Mouse (Mus musculus) layer of hippocampus, postnatal 10 days (tissue): ENCODE results near the gene Trim26. TPM values are rescaled to one million over a fixed set of nuclear protein-coding genes. Genes with fewer than 3 reads are reported as not detected.
"Not testable (repeated sequence)": the region's sequence is repeated elsewhere in the genome, so short reads cannot be mapped to it uniquely, and the experiment has no call there.

ENCODE experiments used
- DNase-seq, 2 experiments: peaks; one replicate each; pipeline ENCODE4 v3.0.0; 2021; ENCODE audit warnings: low spot score in 2 of 2
- total RNA-seq, 2 experiments: library from RNA; stranded (reverse); gene quantifications; 2 replicates each; pipeline ENCODE4 v1.2.3; 2021

Trim26 gene
- total RNA-seq, 2 experiments from 2014 or later = 22.7 to 28.8 TPM

DNA sequence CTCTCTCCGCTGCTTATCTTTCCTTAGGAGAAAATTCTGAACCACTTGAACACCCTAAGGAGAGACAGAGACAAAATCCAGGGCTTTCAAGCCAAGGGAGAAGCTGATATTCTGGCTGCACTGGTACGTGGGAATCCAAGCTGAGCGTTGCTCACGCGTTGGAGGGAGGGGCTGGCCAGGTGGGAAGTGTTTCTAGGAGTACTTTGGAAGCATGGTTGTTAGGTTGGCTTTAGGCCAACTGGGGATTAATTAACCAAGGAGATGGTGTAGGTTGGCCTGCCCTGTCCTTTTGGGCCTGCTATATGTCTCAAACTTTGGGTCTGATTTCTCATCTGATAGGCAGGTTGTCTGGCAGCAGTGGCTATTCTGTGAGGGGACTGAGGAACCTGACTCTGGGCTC lies 14.3 kb downstream of the Trim26 start:
- no peak for DNase-seq

DNA sequence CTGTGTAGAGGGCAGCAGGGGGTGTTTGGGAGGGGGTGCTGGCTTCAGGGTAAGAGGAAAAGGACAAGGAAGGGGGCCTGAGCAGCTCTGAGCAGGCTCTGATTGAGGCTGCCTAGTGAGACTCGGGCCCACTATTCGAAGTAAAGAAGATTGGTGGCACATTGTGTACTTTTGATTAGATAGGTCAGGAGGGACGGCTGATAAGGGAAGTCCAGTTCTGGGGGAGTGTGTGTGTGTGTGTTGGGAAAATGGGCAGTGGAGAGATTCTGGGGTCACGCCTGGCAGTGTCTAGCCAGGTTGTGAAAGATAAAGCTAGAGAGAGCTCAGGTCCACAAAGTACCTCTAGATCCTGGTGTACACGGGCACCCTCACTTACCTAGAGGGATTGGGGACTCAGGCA lies 14.7 kb downstream of the Trim26 start:
- DNase-seq = no peak

DNA sequence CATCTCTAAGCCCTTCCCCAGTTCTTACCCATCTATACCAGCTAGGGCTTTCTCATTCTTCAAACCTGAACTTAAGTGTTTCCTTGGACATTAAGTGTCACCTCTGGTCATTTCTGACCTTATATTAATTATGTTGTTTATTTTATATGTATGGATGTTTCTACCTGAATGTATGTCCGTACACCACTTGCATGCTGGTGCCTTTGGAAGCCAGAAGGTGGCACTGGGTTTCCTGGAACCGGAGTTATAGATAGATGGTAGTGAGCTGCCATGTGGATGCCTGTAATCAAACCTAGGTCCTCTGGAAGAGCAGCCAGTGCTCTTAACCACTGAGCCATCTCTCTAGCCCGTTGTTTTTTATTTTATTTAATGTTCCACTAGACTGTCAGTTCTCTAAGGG lies 18.6 kb downstream of the Trim26 start:
- no peak for DNase-seq

DNA sequence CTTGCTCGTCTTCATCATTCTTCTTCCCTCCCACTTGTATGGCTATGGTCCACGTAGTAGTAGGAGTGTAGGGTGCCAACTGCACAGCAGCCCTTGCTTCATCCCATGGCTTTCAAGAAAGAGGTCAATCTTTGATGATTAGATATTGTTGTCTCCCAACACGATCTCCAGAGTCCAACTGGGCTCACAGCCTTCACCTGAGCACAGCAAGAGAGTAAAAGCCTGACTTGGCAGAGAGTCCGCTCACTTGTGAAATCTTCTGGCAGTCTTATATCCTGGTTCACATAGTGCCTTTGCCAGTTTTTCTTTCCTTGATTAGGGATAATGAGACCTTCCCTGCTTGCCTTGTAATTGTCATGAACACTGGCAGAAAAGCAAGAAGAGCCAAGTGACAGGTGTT lies 19.3 kb downstream of the Trim26 start:
- DNase-seq = no peak

DNA sequence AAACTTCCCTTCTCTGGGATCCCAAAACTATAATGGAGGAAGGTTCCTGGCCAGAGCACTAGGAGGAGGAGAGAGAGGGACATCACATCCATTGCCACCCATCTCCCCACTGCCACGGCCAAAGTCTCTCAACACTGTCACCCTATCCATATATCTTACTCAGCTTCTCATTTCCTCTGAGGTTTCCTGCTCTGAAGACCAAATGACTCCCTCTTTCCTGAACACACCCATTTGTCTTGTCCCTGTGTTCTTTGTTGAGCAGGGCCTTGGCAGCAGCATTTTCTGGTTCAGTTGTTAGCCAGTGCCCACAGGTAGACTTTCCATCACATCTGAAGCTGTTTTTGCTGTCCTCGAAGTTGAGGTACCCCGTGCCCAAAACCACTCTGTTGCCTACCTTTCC lies 21.2 kb downstream of the Trim26 start:
- DNase-seq = no peak

DNA sequence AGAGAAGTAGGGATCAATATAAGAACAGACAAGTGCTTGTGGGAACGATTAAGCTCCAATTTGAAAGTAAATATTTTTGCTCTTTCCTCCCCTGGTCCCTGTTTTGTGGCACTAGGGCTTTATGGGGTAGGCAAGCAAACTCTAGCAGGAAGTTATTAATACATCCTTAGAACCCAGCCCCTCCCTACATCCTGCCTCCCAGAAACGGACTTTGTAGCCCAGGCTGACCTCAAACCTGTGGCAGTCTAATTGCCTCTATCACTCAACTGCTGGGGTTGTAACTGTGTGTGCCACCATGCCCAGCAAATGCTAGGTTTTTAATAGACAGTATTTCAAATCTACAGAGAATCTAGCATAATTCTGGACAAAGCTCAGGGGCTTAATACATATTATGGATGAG lies 24.7 kb downstream of the Trim26 start:
- DNase-seq = no peak

DNA sequence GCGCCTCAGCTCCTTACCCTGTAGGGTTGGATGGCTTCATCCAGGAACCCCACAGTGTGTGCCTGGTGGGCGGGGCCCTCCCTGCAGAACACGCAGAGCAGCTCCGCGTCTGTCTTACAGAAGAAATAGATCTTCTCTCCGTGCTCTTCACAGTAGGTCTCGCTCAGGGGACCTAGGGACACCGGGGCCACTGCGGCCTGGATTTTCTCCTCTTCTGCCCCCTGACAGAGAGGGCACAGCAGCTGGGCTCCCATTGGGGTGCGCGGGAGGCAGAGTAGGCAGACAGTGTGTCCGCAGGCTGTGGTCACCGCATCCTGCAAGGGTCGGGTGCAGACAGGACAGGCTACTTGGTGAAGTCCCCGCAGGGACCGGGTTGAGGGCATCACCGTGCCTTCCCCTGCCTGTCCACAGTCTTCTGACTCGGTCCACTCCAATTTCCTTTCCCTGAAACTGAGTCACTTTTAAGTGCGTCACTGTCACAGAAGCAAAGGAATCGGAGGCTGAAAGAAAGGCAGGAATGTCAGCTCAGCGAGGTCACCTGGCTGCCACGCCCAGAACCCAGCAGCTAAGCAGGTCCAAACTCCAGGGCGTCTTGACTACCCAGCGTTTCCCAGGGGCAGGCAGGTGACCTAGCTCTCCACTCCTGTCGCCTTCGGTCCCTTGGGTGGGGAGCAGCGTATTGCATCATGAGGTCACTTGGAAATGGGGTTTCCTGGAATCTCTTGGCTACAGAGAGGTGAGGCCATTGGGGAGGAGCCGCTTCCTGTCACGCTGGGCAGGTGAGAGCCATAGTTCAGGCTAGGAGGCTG lies 30.0 kb downstream of the Trim26 start, which contains the start of gene Trim15:
Gene Trim15, minus strand, starts transcription at position 492 of the 809 bp plus-strand sequence.
- DNase-seq = no peak

DNA sequence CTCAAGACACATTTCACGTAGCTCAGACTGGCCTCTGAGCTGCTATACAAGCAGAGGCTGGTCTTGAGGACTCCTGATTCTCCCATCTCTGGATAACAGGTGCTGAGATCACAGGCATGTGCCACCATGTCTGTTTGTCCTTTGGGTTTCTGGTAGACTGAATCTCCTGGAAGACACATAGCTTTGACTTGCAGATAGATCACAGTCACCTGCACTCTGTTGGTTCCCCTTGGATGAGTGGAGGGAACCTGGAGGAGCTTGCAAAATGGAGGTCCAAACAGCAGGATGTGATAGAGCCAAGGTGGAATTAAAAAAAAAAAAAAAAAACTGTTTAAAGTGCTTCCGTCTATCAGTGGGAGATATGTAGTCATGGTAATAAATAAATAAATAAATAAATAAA lies 31.9 kb downstream of the Trim26 start:
- no peak for DNase-seq

DNA sequence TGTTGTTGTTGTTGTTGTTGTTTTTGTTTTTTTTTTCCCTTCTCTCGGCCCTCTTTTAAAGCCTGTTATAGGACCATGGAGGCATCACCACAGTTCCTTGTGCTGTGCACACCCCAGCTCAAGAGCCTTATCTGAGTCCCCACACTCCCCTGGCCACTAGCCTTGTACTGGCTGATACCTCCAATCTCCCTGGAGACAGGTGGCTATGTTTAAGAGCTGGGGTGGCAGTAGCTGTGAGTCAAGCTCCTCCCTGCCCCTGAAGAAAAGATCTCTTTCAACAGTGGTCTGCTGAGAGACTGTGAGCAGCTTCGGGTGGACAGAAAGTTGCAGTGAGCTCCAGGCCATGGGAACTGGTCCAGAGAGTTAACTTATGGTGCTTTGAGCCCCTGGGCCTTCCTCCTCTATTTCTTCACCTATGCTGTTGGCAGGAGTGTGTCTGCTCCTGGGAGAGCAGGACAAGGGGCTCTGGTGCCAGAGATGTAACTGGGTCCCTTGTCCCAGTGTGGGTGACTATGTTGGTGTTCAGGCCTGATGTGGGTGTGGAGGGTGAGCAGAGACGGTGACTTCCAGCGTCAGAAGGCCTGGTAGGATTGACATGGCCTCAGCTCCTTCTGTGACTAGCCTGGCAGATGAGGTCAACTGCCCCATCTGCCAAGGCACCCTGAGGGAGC lies 32.5 kb downstream of the Trim26 start, which contains the start of gene Trim10:
Gene Trim10, plus strand, starts transcription at position 291 of the 671 bp plus-strand sequence.
- DNase-seq = no peak

DNA sequence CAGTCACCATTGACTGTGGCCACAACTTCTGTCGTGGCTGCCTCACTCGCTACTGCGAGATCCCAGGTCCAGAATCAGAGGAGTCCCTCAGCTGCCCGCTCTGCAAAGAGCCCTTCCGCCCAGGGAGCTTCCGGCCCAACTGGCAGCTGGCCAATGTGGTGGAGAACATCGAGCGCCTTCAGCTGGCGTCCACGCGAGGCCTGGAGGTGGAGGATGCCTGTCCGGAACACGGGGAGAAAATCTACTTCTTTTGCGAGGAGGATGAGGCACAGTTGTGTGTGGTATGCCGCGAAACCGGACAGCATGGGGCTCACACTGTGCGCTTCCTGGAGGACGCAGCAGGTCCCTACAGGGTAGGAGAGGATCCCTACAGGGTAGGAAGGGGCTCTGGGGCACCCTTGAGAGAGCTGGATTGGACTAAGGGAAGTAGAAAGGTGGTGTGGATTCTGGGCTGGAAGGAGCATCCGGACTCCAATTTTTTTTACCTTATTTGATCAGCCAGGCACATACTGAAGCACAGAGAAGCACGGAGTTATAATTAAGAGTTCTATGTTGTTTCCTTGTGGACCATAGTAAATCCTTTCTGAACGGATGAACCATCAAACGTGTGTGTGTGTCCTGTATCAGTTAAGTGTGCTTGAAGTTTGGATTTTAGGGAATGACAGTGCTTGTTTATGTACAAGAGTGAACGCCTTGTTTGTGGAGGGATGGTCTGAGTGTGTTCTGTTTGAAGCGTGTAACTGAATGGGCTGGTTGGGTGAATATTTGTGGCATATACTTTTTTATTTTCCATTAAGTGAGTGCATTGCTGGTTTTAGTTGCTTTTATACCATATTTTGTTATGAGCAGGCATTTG lies 33.2 kb downstream of the Trim26 start:
- DNase-seq = no peak

DNA sequence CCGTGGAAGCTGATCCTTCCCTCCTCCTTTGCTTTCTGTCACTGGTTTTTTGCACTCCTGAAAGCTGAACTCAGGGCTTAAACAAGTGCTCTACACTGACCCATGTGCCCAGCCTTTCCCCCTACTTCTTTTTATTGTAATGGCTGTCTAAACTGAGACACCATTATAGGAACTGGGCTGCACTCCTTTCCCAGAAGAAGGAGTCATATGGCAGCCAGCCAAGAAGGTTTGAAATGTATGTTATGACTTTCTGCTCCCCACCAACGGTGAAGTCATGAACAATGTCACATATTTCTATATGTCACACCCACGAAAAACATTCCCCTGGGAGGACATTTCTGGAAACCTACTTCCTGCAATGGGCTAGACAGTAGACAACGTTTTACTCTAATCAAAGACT lies 37.7 kb downstream of the Trim26 start:
- DNase-seq = no peak

DNA sequence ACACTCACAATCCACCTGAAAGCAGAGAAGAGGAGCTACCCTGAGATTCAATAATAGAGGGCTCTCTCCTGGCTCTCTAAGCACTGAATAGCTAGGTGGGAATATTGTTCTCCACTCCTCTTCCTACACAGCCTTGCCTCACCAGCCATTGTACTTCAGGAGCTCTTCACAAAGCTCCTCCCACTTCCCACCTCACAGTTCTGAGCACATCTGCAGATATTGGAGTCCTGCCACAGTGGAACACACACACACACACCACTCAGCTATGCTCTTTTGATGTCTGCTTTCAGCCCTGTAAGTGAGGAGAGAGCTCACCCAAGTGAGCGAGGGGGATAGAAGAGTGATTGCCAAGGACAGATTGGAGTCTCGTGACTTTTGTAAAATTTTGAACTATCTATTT lies 46.4 kb downstream of the Trim26 start:
- no peak for DNase-seq

DNA sequence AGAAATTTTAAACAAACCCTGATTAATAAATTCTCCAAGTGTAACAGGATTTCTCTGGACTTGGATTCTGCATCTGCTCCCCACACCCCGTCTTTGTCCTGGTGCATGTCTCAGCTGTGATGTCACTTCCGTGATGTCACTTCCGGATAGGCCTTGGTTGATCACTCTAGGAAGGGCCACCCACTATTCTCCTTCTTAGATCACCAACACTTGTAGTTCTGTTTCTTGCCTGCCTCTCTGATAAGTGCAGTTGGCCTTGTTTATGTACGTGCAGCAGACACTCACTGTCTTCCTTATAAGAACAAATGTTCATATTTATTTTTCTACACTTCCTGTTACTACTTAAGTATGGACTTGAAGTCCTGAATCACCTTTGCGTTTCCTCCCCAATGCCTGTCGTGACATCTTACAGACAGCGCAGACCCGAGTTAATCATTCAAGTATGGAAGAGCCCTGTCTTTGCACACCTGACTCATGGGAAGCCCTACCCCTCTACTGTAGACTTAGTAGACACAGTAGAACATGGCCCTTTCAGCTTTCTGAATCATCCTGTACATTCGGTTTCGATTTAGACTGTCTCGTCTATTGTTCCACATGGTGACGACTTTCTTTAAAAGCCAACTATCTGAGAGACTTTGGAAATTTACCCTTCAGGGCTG lies 48.3 kb downstream of the Trim26 start:
- no peak for DNase-seq

DNA sequence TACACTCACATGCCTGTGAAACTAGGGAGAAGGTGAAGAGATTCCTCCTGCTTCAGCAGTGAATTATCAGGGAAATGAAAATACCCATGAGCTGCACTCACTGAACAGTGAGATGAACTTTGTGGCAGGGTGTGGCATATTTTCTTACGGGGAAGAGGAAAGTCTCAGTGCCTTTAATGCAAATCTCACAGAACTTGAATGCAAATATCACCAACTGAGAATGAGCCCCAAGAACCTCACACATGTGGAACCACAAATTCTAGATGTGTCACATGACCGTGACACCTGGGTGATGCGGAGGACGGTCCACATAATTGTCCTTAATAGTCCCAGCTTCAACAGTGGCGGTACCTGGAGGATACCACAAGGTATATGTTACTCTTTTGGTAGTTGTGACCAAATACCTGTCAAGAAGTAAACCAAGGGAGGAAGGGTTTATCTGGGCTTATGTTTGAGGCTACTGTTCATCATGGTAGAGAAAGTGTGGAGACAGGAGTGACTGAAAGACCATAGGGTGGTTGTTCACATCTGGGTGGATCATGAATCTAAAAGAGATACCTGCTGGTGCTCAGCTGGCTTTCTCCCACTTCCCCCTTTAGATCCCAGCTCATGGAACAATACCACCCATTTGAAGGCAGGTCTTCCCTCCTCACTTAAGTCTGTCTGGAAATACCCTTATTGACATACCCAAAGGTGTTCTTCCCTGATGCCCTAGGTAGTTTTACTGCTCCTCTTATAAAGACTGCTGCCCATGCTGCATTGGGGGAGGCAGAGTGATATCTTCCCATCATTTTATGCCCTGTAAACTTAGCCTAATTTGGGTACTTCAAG lies 53.4 kb downstream of the Trim26 start, which contains the start of gene Trim40:
Gene Trim40, minus strand, starts transcription at position 51 of the 831 bp plus-strand sequence.
- no peak for DNase-seq

DNA sequence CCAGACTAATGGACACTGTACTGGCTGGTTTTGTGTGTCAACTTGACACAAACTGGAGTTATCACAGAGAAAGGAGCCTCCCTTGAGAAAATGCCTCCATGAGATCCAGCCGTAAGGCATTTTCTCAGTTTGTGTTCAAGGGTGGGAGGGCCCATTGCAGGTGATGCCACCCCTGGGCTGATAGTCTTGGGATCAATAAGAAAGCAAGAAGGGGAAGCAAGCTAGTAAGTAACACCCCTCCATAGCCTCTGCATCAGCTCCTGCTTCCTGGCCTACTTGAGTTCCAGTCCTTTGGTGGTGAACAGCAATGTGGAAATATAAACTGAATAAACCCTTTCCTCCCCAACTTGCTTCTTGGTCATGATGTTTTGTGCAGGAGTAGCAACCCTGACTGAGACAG lies 54.6 kb downstream of the Trim26 start:
- not testable (repeated sequence) for DNase-seq

DNA sequence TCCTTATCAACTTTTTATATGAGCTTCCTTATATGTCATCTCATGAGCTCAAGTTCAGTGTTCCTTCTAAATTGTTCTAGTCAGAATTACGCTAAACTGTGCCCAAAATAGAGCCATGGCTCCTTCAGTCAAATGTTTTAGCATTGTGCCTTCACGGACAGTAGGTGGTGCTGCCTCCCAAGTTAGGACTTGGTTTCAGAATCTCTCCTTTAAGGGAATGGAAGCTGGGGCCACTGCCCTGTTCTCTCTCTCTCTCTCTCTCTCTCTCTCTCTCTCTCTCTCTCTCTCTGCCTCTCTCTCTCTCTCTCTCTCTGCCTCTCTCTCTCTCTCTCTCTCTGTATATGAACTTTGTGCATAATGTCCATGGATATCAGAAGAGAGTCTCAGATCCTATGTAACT lies 55.4 kb downstream of the Trim26 start:
- DNase-seq = peak; percentile 43 to 68

DNA sequence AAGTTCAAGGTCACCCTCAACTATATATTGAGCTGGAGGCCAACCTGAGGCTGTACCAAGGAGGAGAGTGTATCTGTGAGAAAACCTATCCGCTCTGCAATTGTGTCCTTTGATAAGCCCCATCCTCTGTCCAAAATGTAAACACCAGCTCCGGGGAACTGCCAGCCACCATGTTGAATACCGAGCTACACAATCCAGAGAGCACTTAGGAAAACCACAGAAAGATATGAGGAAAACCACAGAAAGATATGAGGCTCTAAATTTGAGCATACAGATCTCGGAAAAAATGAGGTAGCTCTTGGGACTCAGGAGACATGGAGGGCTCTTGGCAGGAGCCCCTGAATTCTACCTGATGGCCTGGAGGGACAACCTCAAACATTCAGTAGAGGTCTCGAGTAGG lies 56.5 kb downstream of the Trim26 start:
- DNase-seq = no peak

DNA sequence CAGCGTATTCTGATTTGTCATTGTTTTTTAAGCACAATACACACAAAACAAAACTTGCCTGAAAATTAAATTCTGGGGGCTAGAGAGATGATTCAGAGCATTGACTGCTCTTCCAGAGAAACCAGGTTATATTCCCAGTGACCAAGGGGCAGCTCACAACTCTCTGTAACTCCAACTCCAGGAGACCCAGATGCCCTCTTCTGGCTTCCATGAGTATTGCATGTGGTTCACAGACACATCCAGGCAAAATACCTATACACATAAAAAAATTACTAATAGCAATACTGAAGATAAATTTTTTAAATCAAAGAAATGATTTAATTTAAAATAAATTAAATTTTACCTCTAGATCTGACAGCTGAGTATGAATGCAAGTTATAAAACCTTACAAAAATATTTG lies 59.6 kb downstream of the Trim26 start:
- DNase-seq = peak; percentile 27 to 43

DNA sequence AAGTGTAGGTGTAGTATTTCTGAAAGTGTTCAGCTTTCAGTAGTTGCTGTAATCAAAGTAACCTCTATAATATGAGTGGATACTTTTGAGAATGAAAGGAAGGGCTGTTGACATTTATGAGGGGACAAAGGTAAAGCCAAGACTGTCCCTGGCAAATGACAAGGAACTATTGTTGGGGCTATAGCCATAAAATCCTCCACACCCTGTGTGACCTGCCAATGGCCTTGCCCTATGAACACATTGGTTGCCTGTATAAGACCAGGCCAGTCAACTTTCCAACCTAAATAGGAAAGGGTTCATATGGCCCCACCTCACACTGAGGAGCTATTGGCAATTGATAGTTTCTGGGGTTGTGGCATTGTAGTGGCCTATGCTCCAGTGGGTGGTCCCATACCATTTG lies 60.1 kb downstream of the Trim26 start:
- DNase-seq = no peak

DNA sequence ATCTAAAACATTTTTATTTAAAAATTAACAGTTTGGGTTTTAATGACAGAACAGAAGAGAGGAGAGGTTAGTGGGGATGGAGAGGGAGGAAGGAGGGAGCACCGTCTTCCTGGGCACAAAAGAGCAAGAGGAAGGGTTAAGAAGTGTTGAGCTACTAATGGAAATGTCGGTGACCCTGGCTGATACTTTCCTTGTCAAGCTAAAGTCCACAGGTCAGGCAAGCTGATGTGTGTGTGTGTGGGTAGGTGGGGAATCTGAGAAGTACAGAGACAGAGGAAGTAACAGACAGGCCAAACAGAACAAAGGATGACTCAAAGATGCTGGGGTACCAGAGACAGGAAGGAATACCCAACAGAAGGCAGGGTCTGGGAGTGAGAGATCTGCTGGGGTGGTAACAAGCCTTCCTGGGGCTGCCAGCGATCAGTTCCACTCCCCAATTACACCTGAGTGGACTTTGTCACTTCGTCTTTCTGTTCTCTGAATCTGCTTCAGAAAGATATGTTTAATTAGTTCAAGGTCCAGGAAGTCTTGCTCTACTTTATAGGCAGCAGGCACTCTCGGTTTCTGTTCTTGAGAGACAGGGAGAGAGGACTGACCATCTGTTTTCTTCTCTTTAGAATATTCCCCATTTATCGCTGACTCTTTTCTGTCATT lies 60.7 kb downstream of the Trim26 start, which contains the start of gene Trim31:
Gene Trim31, plus strand, starts transcription at position 567 of the 654 bp plus-strand sequence.
- DNase-seq = no peak
